Mouse (Mus musculus) erythroblast, embryonic 14.5 days (primary cell): ENCODE data around the gene Dennd1a.

Source experiments
- GATA1 ChIP-seq: IDR thresholded peaks from 2 replicates; pipeline ENCODE4 v1.6.1; 2012; ENCODE audit warnings: low read length, inconsistent platforms, mixed read lengths
- TAL1 ChIP-seq: IDR thresholded peaks from 3 replicates; pipeline ENCODE4 v1.6.1; 2012; ENCODE audit warnings: low read length, inconsistent platforms, mixed read lengths

- no peak for TF ChIP-seq TAL1
- TF ChIP-seq GATA1: no peak
Measured at GRCm38 (mm10) chr2:38108586-38108985, 178.6 kb downstream of the Dennd1a start.
